Mouse (Mus musculus) activated CD4-positive, CD25-positive, alpha-beta regulatory T cell (primary cell): ENCODE data around the gene Idi1. TPM values are rescaled to one million over a fixed set of nuclear protein-coding genes. Genes with fewer than 3 reads are reported as not detected.

Experiments used
- polyA plus RNA-seq, 2 experiments: library from polyadenylated mRNA; unstranded; fragments of 100-300 nt; shearing (Covaris generic); gene quantifications; one replicate each; pipeline ENCODE4 v1.2.1; 2017

Idi1 gene
- 10 to 100 TPM in 1 of 2 experiments, 1 to 10 TPM in 1; 7.6 to 25.8 TPM for polyA plus RNA-seq

GRCm38 (mm10) chr13:8885445-8886184 lies at the start of gene Idi1:
Idi1 (plus strand) TSS chr13:8885501.

GRCm38 (mm10) chr13:8871314-8871962 lies 13.9 kb upstream of the Idi1 start, which contains the start of gene Wdr37:
Wdr37 (minus strand) TSS chr13:8871909.

Other genes with a start within 250 kb of the Idi1 start
- 10 to 100 TPM; 33.5 to 36.5 TPM for gene Wdr37, start 13.6 kb upstream of the Idi1 start, polyA plus RNA-seq
- gene Gm9745, start 62.7 kb downstream of the Idi1 start, polyA plus RNA-seq: not detected
- not detected for gene Idi2, start 67.4 kb downstream of the Idi1 start, polyA plus RNA-seq
- gene Gtpbp4, start 110.6 kb downstream of the Idi1 start, polyA plus RNA-seq: 100 to 1,000 TPM in 1 of 2 experiments, 10 to 100 TPM in 1; 77.2 to 105 TPM
- gene Larp4b, start 208.4 kb downstream of the Idi1 start, polyA plus RNA-seq: 10 to 100 TPM; 49.0 to 61.9 TPM